Mouse (Mus musculus) lung, postnatal 4 days (tissue): ENCODE results near the gene Aldh3a2.
"Not testable (repeated sequence)": the region's sequence is repeated elsewhere in the genome, so short reads cannot be mapped to it uniquely, and the experiment has no call there.

Source experiments
- DNase-seq, 2 experiments: peaks; one replicate each; pipeline ENCODE4 v3.0.0; 2021

The Aldh3a2 gene

GRCm38 (mm10) chr11:61207487-61208246 is 59.6 kb downstream of the Aldh3a2 start, which contains the start of gene Aldh3a1:
Aldh3a1 (plus strand) TSS chr11:61207537.
- DNase-seq = no peak

- no peak for DNase-seq
Observed at GRCm38 (mm10) chr11:61206136-61206535, 61.1 kb downstream of the Aldh3a2 start.

GRCm38 (mm10) chr11:61205167-61205950 is 61.9 kb downstream of the Aldh3a2 start:
- no peak for DNase-seq

- no peak for DNase-seq
Observed at GRCm38 (mm10) chr11:61202810-61203209, 64.5 kb downstream of the Aldh3a2 start.

- no peak for DNase-seq
Observed at GRCm38 (mm10) chr11:61202186-61202585, 65.1 kb downstream of the Aldh3a2 start.

GRCm38 (mm10) chr11:61199620-61200362 is 67.5 kb downstream of the Aldh3a2 start:
- no peak for DNase-seq

- DNase-seq = no peak
Observed at GRCm38 (mm10) chr11:61197935-61198334, 69.3 kb downstream of the Aldh3a2 start.

GRCm38 (mm10) chr11:61196616-61197353 is 70.5 kb downstream of the Aldh3a2 start:
- peak in 1 of 2 experiments; percentile 45 for DNase-seq

GRCm38 (mm10) chr11:61193392-61193791 is 73.9 kb downstream of the Aldh3a2 start:
- peak; percentile 77 to 88 for DNase-seq

GRCm38 (mm10) chr11:61192779-61193178 is 74.5 kb downstream of the Aldh3a2 start:
- no peak for DNase-seq

GRCm38 (mm10) chr11:61192123-61192522 is 75.1 kb downstream of the Aldh3a2 start:
- DNase-seq = not testable (repeated sequence)

- no peak for DNase-seq
Observed at GRCm38 (mm10) chr11:61190776-61191175, 76.5 kb downstream of the Aldh3a2 start.

- no peak for DNase-seq
Observed at GRCm38 (mm10) chr11:61183820-61184219, 83.4 kb downstream of the Aldh3a2 start.

GRCm38 (mm10) chr11:61181624-61182023 is 85.6 kb downstream of the Aldh3a2 start:
- no peak for DNase-seq

GRCm38 (mm10) chr11:61180361-61180760 is 86.9 kb downstream of the Aldh3a2 start:
- DNase-seq = no peak

GRCm38 (mm10) chr11:61176321-61176720 is 90.9 kb downstream of the Aldh3a2 start:
- DNase-seq = no peak

- DNase-seq = no peak
Observed at GRCm38 (mm10) chr11:61175778-61176177, 91.5 kb downstream of the Aldh3a2 start.

GRCm38 (mm10) chr11:61174821-61175658 is 92.2 kb downstream of the Aldh3a2 start, which contains the start of gene Usp22:
Usp22 (minus strand) TSS chr11:61175055.
- DNase-seq = peak; percentile 99 to 100

GRCm38 (mm10) chr11:61174291-61174820 is 92.9 kb downstream of the Aldh3a2 start:
- peak; percentile 78 to 79 for DNase-seq

- not testable (repeated sequence) for DNase-seq
Observed at GRCm38 (mm10) chr11:61173477-61173876, 93.8 kb downstream of the Aldh3a2 start.
